Mouse (Mus musculus) left cerebral cortex, adult 8-10 months (tissue): ENCODE results near the gene Slc9a9. TPM values are rescaled to one million over a fixed set of nuclear protein-coding genes. Genes with fewer than 3 reads are reported as not detected.

Experiments used
- DNase-seq, 2 experiments: peaks; one replicate each; pipeline ENCODE4 v3.0.0; 2022; ENCODE audit warnings: low spot score in 2 of 2
- total RNA-seq, 4 experiments: library from RNA; stranded (reverse); gene quantifications; 2 replicates each; pipeline ENCODE4 v1.2.4; 2022

Slc9a9 gene
- total RNA-seq, 4 experiments from 2014 or later, result 20.8 to 27.9 (median 24.4) TPM

- no peak for DNase-seq
Measured at GRCm38 (mm10) chr9:94682260-94682659, 12.6 kb downstream of the Slc9a9 start.

GRCm38 (mm10) chr9:94685640-94686039 lies 15.9 kb downstream of the Slc9a9 start:
- DNase-seq, result no peak

GRCm38 (mm10) chr9:94686380-94686779 lies 16.7 kb downstream of the Slc9a9 start:
- DNase-seq, result no peak

- DNase-seq, result no peak
Measured at GRCm38 (mm10) chr9:94687203-94687859, 17.6 kb downstream of the Slc9a9 start.

- DNase-seq, result no peak
Measured at GRCm38 (mm10) chr9:94691311-94692087, 21.8 kb downstream of the Slc9a9 start.

- DNase-seq, result no peak
Measured at GRCm38 (mm10) chr9:94692122-94692521, 22.4 kb downstream of the Slc9a9 start.

GRCm38 (mm10) chr9:94694243-94694642 lies 24.5 kb downstream of the Slc9a9 start:
- no peak for DNase-seq

- no peak for DNase-seq
Measured at GRCm38 (mm10) chr9:94694983-94695382, 25.3 kb downstream of the Slc9a9 start.

GRCm38 (mm10) chr9:94696539-94697079 lies 26.9 kb downstream of the Slc9a9 start:
- DNase-seq, result no peak

GRCm38 (mm10) chr9:94698175-94698574 lies 28.5 kb downstream of the Slc9a9 start:
- DNase-seq, result no peak

GRCm38 (mm10) chr9:94700549-94700948 lies 30.8 kb downstream of the Slc9a9 start:
- peak; percentile 18 to 21 for DNase-seq

- DNase-seq, result no peak
Measured at GRCm38 (mm10) chr9:94701193-94701869, 31.6 kb downstream of the Slc9a9 start.

- DNase-seq, result no peak
Measured at GRCm38 (mm10) chr9:94701965-94702634, 32.4 kb downstream of the Slc9a9 start.

GRCm38 (mm10) chr9:94704986-94705757 lies 35.5 kb downstream of the Slc9a9 start:
- no peak for DNase-seq

GRCm38 (mm10) chr9:94705758-94706026 lies 36.0 kb downstream of the Slc9a9 start:
- no peak for DNase-seq

- no peak for DNase-seq
Measured at GRCm38 (mm10) chr9:94712084-94712483, 42.4 kb downstream of the Slc9a9 start.

GRCm38 (mm10) chr9:94716695-94717094 lies 47.0 kb downstream of the Slc9a9 start:
- DNase-seq, result no peak

- DNase-seq, result no peak
Measured at GRCm38 (mm10) chr9:94723631-94724030, 53.9 kb downstream of the Slc9a9 start.

- no peak for DNase-seq
Measured at GRCm38 (mm10) chr9:94725121-94725520, 55.4 kb downstream of the Slc9a9 start.

- no peak for DNase-seq
Measured at GRCm38 (mm10) chr9:94727457-94727856, 57.7 kb downstream of the Slc9a9 start.

GRCm38 (mm10) chr9:94730396-94730795 lies 60.7 kb downstream of the Slc9a9 start:
- DNase-seq, result no peak
